Mouse (Mus musculus) limb, embryonic 12.5 days (tissue): ENCODE data around the gene Rab11a. TPM values are rescaled to one million over a fixed set of nuclear protein-coding genes. Genes with fewer than 3 reads are reported as not detected.
A peak's percentile ranks its signal among the peaks of the same experiment; 100 is the strongest.

Experiments used
- ATAC-seq: fragments of 200-750 bp; cut with Nextera tagmentation; 2 replicates; pipeline ENCODE4 v1.8.0; 2017; ENCODE audit warnings: low read depth, moderate TSS enrichment; ENCODE audit not compliant: insufficient number of reproducible peaks, insufficient read depth, low FRiP score, low TSS enrichment
- H3K27ac ChIP-seq: fragments of 300-500 bp; sonication (generic); 2 replicates; pipeline ENCODE4 v1.5.1; 2016; ENCODE audit warnings: mild to moderate bottlenecking, moderate library complexity
- H3K27me3 ChIP-seq: fragments of 300-500 bp; sonication (generic); 2 replicates; pipeline ENCODE4 v1.6.1; 2016; ENCODE audit warnings: mild to moderate bottlenecking, moderate library complexity
- H3K36me3 ChIP-seq: fragments of 300-500 bp; sonication (generic); 2 replicates; pipeline ENCODE4 v1.6.1; 2016; ENCODE audit warnings: mild to moderate bottlenecking, moderate library complexity
- H3K4me1 ChIP-seq: fragments of 300-500 bp; sonication (generic); replicated peaks from 2 replicates; pipeline ENCODE4 v1.6.1; 2016
- H3K4me2 ChIP-seq: fragments of 300-500 bp; sonication (generic); 2 replicates; pipeline ENCODE4 v1.6.1; 2016; ENCODE audit warnings: mild to moderate bottlenecking, moderate library complexity
- H3K4me3 ChIP-seq: fragments of 300-500 bp; sonication (generic); replicated peaks from 2 replicates; pipeline ENCODE4 v1.5.1; 2016; ENCODE audit warnings: mild to moderate bottlenecking
- H3K9ac ChIP-seq: fragments of 300-500 bp; sonication (generic); replicated peaks from 2 replicates; pipeline ENCODE4 v1.6.1; 2016; ENCODE audit warnings: mild to moderate bottlenecking, moderate library complexity
- H3K9me3 ChIP-seq: fragments of 300-500 bp; sonication (generic); 2 replicates; pipeline ENCODE4 v1.6.1; 2016; ENCODE audit warnings: mild to moderate bottlenecking, moderate library complexity
- WGBS: fragments of 180-500 bp; shearing (Covaris S2); methylation state at CpG from one replicate; pipeline ENCODE4 v1.1.7; 2016; 5-methylcytosine and 5-hydroxymethylcytosine counted together
- polyA plus RNA-seq: library from polyadenylated mRNA; unstranded; fragments of >200 nt; fragmentation: Nextera tagmentation; extraction: Ambion mirVana; gene quantifications from 2 replicates; pipeline ENCODE4 v1.2.1, GENCODE M21; 2016

Gene Rab11a
- 236 and 252 TPM in 2 replicates for polyA plus RNA-seq

- WGBS: under 1% methylated on average over 61 of the region's 61 CpGs
- H3K9ac ChIP-seq: peak within 1 kb of the TSS; percentile 91
Measured at GRCm38 (mm10) chr9:64737406-64738201, at the start of gene Rab11a. Rab11a (minus strand) TSS chr9:64737758.

GRCm38 (mm10) chr9:64786216-64786905, 48.8 kb upstream of the Rab11a start:
- Histone ChIP-seq H3K36me3 (no peaks in the 10 kb centered on the region), H3K27me3 (no peaks in the 10 kb centered on the region), H3K4me1 (no peaks in the 10 kb centered on the region), H3K4me2 (no peak overlapping the region), H3K9me3 (no peaks in the 10 kb centered on the region), H3K27ac (no peak overlapping the region), H3K4me3 (no peak overlapping the region), H3K9ac (no peak overlapping the region)
- ATAC-seq: no peak
- 81% methylated on average over 9 of the region's 9 CpGs for WGBS

More at GRCm38 (mm10) chr9:64737406-64738201, at the start of gene Rab11a:
- peak within 1 kb of the TSS; percentile 98 for H3K4me3 ChIP-seq
- H3K9me3 ChIP-seq: no peaks in the 10 kb centered on the region
- peak; percentile 94 for ATAC-seq
- H3K27me3 ChIP-seq: no peaks in the 10 kb centered on the region
- H3K27ac ChIP-seq: peak within 1 kb of the TSS; percentile 87
- no peaks in the 10 kb centered on the region for H3K36me3 ChIP-seq
- H3K4me2 ChIP-seq: peak within 1 kb of the TSS; percentile 73
- no peaks in the 10 kb centered on the region; the same call in 1 of the 2 replicates for H3K4me1 ChIP-seq

- H3K4me1 ChIP-seq: no peaks in the 10 kb centered on the region
- no peak overlapping the region for H3K9ac ChIP-seq
- WGBS: 35% methylated on average over 4 of the region's 4 CpGs
- no peak overlapping the region for H3K4me2 ChIP-seq
- H3K4me3 ChIP-seq: no peak overlapping the region
- no peak for ATAC-seq
- no peaks in the 10 kb centered on the region for H3K27me3 ChIP-seq
- H3K9me3 ChIP-seq: no peaks in the 10 kb centered on the region
- H3K27ac ChIP-seq: no peak overlapping the region
- H3K36me3 ChIP-seq: no peaks in the 10 kb centered on the region
Measured at GRCm38 (mm10) chr9:64784841-64785240, 47.3 kb upstream of the Rab11a start.

- H3K9me3 ChIP-seq: no peaks in the 10 kb centered on the region
- H3K9ac ChIP-seq: no peak overlapping the region
- no peak overlapping the region for H3K4me2 ChIP-seq
- H3K4me3 ChIP-seq: no peak overlapping the region
- H3K36me3 ChIP-seq: no peaks in the 10 kb centered on the region
- 89% methylated on average over 7 of the region's 7 CpGs for WGBS
- no peak overlapping the region for H3K27ac ChIP-seq
- no peaks in the 10 kb centered on the region for H3K27me3 ChIP-seq
- no peak for ATAC-seq
- no peaks in the 10 kb centered on the region for H3K4me1 ChIP-seq
Measured at GRCm38 (mm10) chr9:64783511-64783910, 46.0 kb upstream of the Rab11a start.

GRCm38 (mm10) chr9:64779628-64780027, 42.1 kb upstream of the Rab11a start:
- H3K27me3 ChIP-seq: no peaks in the 10 kb centered on the region

GRCm38 (mm10) chr9:64778151-64778550, 40.6 kb upstream of the Rab11a start:
- Histone ChIP-seq H3K27ac (no peak overlapping the region), H3K4me3 (no peak overlapping the region), H3K4me1 (peaks cover 5% of the 10 kb centered on the region; the same call in 1 of the 2 replicates), H3K27me3 (no peaks in the 10 kb centered on the region), H3K36me3 (no peaks in the 10 kb centered on the region), H3K4me2 (no peak overlapping the region), H3K9ac (no peak overlapping the region), H3K9me3 (no peaks in the 10 kb centered on the region)
- 86% methylated on average over 1 of the region's 1 CpGs for WGBS
- no peak for ATAC-seq

More at GRCm38 (mm10) chr9:64779628-64780027, 42.1 kb upstream of the Rab11a start:
- Histone ChIP-seq H3K9me3 (no peaks in the 10 kb centered on the region), H3K4me1 (peaks cover 1% of the 10 kb centered on the region; the same call in 1 of the 2 replicates), H3K4me3 (no peak overlapping the region), H3K9ac (no peak overlapping the region), H3K4me2 (no peak overlapping the region), H3K36me3 (no peaks in the 10 kb centered on the region), H3K27ac (no peak overlapping the region)
- 40% methylated on average over 7 of the region's 7 CpGs for WGBS
- no peak for ATAC-seq

- H3K27me3 ChIP-seq: no peaks in the 10 kb centered on the region
- peaks cover 5% of the 10 kb centered on the region; the same call in 1 of the 2 replicates for H3K4me1 ChIP-seq
- H3K9ac ChIP-seq: no peak overlapping the region
- no peak for ATAC-seq
- WGBS: 90% methylated on average over 4 of the region's 4 CpGs
- no peaks in the 10 kb centered on the region for H3K36me3 ChIP-seq
- no peak overlapping the region for H3K4me2 ChIP-seq
- no peak overlapping the region for H3K27ac ChIP-seq
- H3K4me3 ChIP-seq: no peak overlapping the region
- no peaks in the 10 kb centered on the region for H3K9me3 ChIP-seq
Measured at GRCm38 (mm10) chr9:64777441-64777987, 40.0 kb upstream of the Rab11a start.

- Histone ChIP-seq H3K9me3 (no peaks in the 10 kb centered on the region), H3K27me3 (no peaks in the 10 kb centered on the region), H3K9ac (no peak overlapping the region), H3K36me3 (no peaks in the 10 kb centered on the region), H3K4me2 (no peak overlapping the region), H3K4me1 (peaks cover 5% of the 10 kb centered on the region; the same call in 1 of the 2 replicates), H3K4me3 (no peak overlapping the region), H3K27ac (no peak overlapping the region)
- ATAC-seq: no peak
- WGBS: 83% methylated on average over 4 of the region's 4 CpGs
Measured at GRCm38 (mm10) chr9:64775491-64775890, 37.9 kb upstream of the Rab11a start.

- peak overlapping the region; percentile 12; the same call in 1 of the 2 replicates for H3K27ac ChIP-seq
- no peak overlapping the region for H3K9ac ChIP-seq
- H3K4me3 ChIP-seq: no peak overlapping the region
- H3K4me1 ChIP-seq: peaks cover 5% of the 10 kb centered on the region; the same call in 1 of the 2 replicates
- no peak for ATAC-seq
- H3K9me3 ChIP-seq: no peaks in the 10 kb centered on the region
- no peaks in the 10 kb centered on the region for H3K27me3 ChIP-seq
- WGBS: 88% methylated on average over 2 of the region's 2 CpGs
- H3K4me2 ChIP-seq: no peak overlapping the region
- H3K36me3 ChIP-seq: no peaks in the 10 kb centered on the region
Measured at GRCm38 (mm10) chr9:64774883-64775282, 37.3 kb upstream of the Rab11a start.

- Histone ChIP-seq H3K4me3 (no peak overlapping the region), H3K4me1 (peaks cover 5% of the 10 kb centered on the region; the same call in 1 of the 2 replicates), H3K27ac (peak overlapping the region; percentile 12; the same call in 1 of the 2 replicates), H3K27me3 (no peaks in the 10 kb centered on the region), H3K36me3 (no peaks in the 10 kb centered on the region), H3K9me3 (no peaks in the 10 kb centered on the region), H3K9ac (no peak overlapping the region), H3K4me2 (no peak overlapping the region)
- no peak for ATAC-seq
- 40% methylated on average over 5 of the region's 5 CpGs for WGBS
Measured at GRCm38 (mm10) chr9:64774411-64774811, 36.9 kb upstream of the Rab11a start.

GRCm38 (mm10) chr9:64773936-64774335, 36.4 kb upstream of the Rab11a start:
- no peak for ATAC-seq
- H3K27me3 ChIP-seq: no peaks in the 10 kb centered on the region
- no peak overlapping the region for H3K27ac ChIP-seq
- 69% methylated on average over 4 of the region's 4 CpGs for WGBS
- H3K36me3 ChIP-seq: no peaks in the 10 kb centered on the region
- H3K9ac ChIP-seq: no peak overlapping the region
- no peak overlapping the region for H3K4me2 ChIP-seq
- H3K4me3 ChIP-seq: no peak overlapping the region
- no peaks in the 10 kb centered on the region for H3K9me3 ChIP-seq
- peaks cover 5% of the 10 kb centered on the region; the same call in 1 of the 2 replicates for H3K4me1 ChIP-seq
